Mouse (Mus musculus) kidney, adult 9 months (tissue): ENCODE measurements around the gene Bcl2a1b.

Experiments used
- DNase-seq: peaks from one replicate; pipeline ENCODE4 v3.0.0; 2022

Gene Bcl2a1b

GRCm38 (mm10) chr9:89253400-89253799, 54.4 kb downstream of the Bcl2a1b start:
- no peak for DNase-seq

DNA sequence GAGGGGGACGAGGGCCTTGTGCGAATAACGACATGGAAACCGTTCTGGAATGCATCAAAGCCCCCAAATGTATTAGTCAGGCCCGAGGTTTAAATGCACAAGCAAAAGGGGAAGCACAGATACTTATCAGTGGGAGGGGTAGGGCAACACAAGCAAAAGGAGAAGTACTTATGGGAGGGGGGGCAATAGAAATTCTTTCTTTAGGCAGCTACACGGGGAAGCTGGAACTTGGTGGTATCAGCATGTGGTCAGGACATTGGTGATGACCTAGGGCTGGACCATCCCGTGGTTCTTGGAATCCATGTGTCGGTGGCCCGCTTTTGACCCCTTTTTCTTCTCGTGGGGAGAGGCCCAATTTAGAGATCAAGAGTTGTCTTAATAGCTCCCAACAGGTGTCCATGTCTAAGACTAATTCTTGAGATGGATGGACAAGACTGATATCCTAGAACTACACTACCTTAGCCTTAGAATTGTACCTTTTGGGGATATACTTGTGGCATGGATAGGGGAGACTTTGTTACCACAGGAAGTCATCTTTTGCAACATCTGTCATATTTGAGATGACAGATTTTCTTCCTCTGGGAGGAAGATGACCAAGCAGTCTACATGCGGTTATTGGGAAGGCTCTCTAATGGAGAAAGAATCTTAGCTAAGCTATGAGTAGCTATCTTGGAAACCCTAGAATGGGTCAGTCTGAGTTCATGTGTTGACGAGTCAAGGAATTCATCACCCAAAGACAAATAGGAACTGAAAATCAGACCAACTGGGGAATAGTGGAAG, 57.7 kb downstream of the Bcl2a1b start:
- DNase-seq: no peak
